Mouse (Mus musculus): ENCODE measurements around the gene Neurl4.
"Not testable (repeated sequence)": the region's sequence is repeated elsewhere in the genome, so short reads cannot be mapped to it uniquely, and the experiment has no call there.

The Neurl4 gene

GRCm38 (mm10) chr11:69900471-69901405 is at the start of gene Neurl4, which contains the start of gene 2810408A11Rik:
Gene Neurl4 (plus strand): TSS chr11:69901072.
Gene 2810408A11Rik (minus strand): TSS chr11:69900987.
- peak; percentile 85 for DNase-seq (ENCODE audit: extremely low read depth, insufficient read length, low spot score)

- DNase-seq (ENCODE audit: extremely low read depth, insufficient read length, low spot score), result no peak
Measured at GRCm38 (mm10) chr11:69853994-69854393, 46.9 kb upstream of the Neurl4 start.

GRCm38 (mm10) chr11:69854680-69855079 is 46.2 kb upstream of the Neurl4 start:
- DNase-seq (ENCODE audit: extremely low read depth, insufficient read length, low spot score), result no peak

- no peak for DNase-seq (ENCODE audit: extremely low read depth, insufficient read length, low spot score)
Measured at GRCm38 (mm10) chr11:69855347-69855746, 45.5 kb upstream of the Neurl4 start.

GRCm38 (mm10) chr11:69858113-69858998 is 42.5 kb upstream of the Neurl4 start, which contains the start of gene Tnk1:
Gene Tnk1 (minus strand): TSS chr11:69858730.
- DNase-seq (ENCODE audit: extremely low read depth, insufficient read length, low spot score), result no peak

GRCm38 (mm10) chr11:69863729-69864128 is 37.1 kb upstream of the Neurl4 start:
- DNase-seq (ENCODE audit: extremely low read depth, insufficient read length, low spot score), result not testable (repeated sequence)

GRCm38 (mm10) chr11:69864138-69864860 is 36.6 kb upstream of the Neurl4 start:
- no peak for DNase-seq (ENCODE audit: extremely low read depth, insufficient read length, low spot score)

GRCm38 (mm10) chr11:69865561-69865960 is 35.3 kb upstream of the Neurl4 start:
- DNase-seq (ENCODE audit: extremely low read depth, insufficient read length, low spot score), result no peak

GRCm38 (mm10) chr11:69867335-69867734 is 33.5 kb upstream of the Neurl4 start:
- DNase-seq (ENCODE audit: extremely low read depth, insufficient read length, low spot score), result no peak

- no peak for DNase-seq (ENCODE audit: extremely low read depth, insufficient read length, low spot score)
Measured at GRCm38 (mm10) chr11:69870289-69871069, 30.4 kb upstream of the Neurl4 start.

- DNase-seq (ENCODE audit: extremely low read depth, insufficient read length, low spot score), result no peak
Measured at GRCm38 (mm10) chr11:69871822-69872221, 29.1 kb upstream of the Neurl4 start.

- peak; percentile 56 for DNase-seq (ENCODE audit: extremely low read depth, insufficient read length, low spot score)
Measured at GRCm38 (mm10) chr11:69872451-69872850, 28.4 kb upstream of the Neurl4 start.

- no peak for DNase-seq (ENCODE audit: extremely low read depth, insufficient read length, low spot score)
Measured at GRCm38 (mm10) chr11:69876186-69876585, 24.7 kb upstream of the Neurl4 start.

GRCm38 (mm10) chr11:69876867-69877266 is 24.0 kb upstream of the Neurl4 start:
- peak; percentile 82 for DNase-seq (ENCODE audit: extremely low read depth, insufficient read length, low spot score)

- no peak for DNase-seq (ENCODE audit: extremely low read depth, insufficient read length, low spot score)
Measured at GRCm38 (mm10) chr11:69877878-69878277, 23.0 kb upstream of the Neurl4 start, which contains the start of gene Tmem95. Gene Tmem95 (minus strand): TSS chr11:69878018.

- DNase-seq (ENCODE audit: extremely low read depth, insufficient read length, low spot score), result no peak
Measured at GRCm38 (mm10) chr11:69878399-69878798, 22.5 kb upstream of the Neurl4 start.

- DNase-seq (ENCODE audit: extremely low read depth, insufficient read length, low spot score), result no peak
Measured at GRCm38 (mm10) chr11:69878952-69879351, 21.9 kb upstream of the Neurl4 start.

GRCm38 (mm10) chr11:69879711-69880110 is 21.2 kb upstream of the Neurl4 start:
- DNase-seq (ENCODE audit: extremely low read depth, insufficient read length, low spot score), result no peak

- DNase-seq (ENCODE audit: extremely low read depth, insufficient read length, low spot score), result no peak
Measured at GRCm38 (mm10) chr11:69880506-69880852, 20.4 kb upstream of the Neurl4 start.
